Mouse (Mus musculus) cerebellum, adult 2 months (tissue): ENCODE measurements at regions not wholly inside any gene's neighbourhood (a gene's known extent, or its start where the extent isn't known, plus 50 kb on each side); places are given as distances from the start of the nearest gene placed in this dataset.

Source experiments
- DNase-seq, 2 experiments: peaks; one replicate each; pipeline ENCODE4 v3.0.0; 2021
- H3K27ac ChIP-seq: fragments of 200-500 bp; 2 replicates; pipeline ENCODE4 v1.5.1; 2012; ENCODE audit warnings: low read length, control low read depth, inconsistent platforms; ENCODE audit not compliant: insufficient read depth
- H3K27me3 ChIP-seq: fragments of 200-500 bp; 2 replicates; pipeline ENCODE4 v1.6.1; 2012; ENCODE audit warnings: inconsistent platforms, mild to moderate bottlenecking, low read length, moderate library complexity; ENCODE audit not compliant: control insufficient read depth, insufficient read depth
- H3K4me1 ChIP-seq: fragments of 200-500 bp; 2 replicates; pipeline ENCODE4 v1.6.1; 2011; ENCODE audit warnings: low read length; ENCODE audit not compliant: control insufficient read depth, insufficient read depth
- H3K4me3 ChIP-seq: fragments of 200-500 bp; replicated peaks from 2 replicates; pipeline ENCODE3; 2011; ENCODE audit warnings: mild to moderate bottlenecking, low read depth, low read length, control low read depth; ENCODE audit not compliant: insufficient read depth
- CTCF ChIP-seq: fragments of 200-500 bp; IDR thresholded peaks from 2 replicates; pipeline ENCODE4 v1.5.1; 2011; ENCODE audit warnings: low read depth, mild to moderate bottlenecking, control low read depth, low read length, moderate library complexity, borderline replicate concordance; ENCODE audit not compliant: insufficient read depth
- POLR2A ChIP-seq: fragments of 200-500 bp; IDR thresholded peaks from 2 replicates; pipeline ENCODE4 v1.6.1; 2011; ENCODE audit warnings: low read length, control low read depth, borderline replicate concordance; ENCODE audit not compliant: insufficient read depth
- WGBS: fragments of 180-500 bp; shearing (Covaris S2); methylation state at CpG from one replicate; pipeline ENCODE4 v1.1.7; 2018; 5-methylcytosine and 5-hydroxymethylcytosine counted together

DNA sequence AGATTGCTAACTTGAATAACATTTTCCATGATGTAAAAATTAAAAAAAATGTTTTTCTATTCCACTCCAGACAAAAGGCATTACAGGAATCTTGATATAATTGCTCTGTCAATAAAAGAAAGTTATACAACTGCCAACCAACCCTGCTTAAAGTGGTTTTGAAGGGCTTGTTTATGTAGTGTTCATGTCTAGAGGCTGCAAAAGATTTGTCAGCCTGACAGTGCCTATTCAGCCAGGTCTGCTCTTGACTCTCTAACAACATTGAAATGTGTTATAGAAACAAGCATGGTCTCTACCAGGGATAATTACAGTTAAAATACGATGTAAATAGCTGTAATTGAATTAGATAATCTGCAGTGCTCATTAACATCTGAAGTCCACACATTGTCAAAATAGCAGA is 644.6 kb downstream of the Plod2 start:
- TF ChIP-seq POLR2A (no peak), CTCF (no peak)
- Histone ChIP-seq H3K27me3 (no peaks in the 10 kb centered on the region), H3K4me3 (no peak overlapping the region), H3K4me1 (no peaks in the 10 kb centered on the region), H3K27ac (no peak overlapping the region)
- no peak for DNase-seq
- WGBS, result 57% methylated on average over 1 of the region's 1 CpGs

GRCm38 (mm10) chr9:93232562-93232961 is 690.5 kb downstream of the Plod2 start:
- TF ChIP-seq CTCF (no peak), POLR2A (no peak)
- DNase-seq, result no peak
- no peak overlapping the region for H3K27ac ChIP-seq
- H3K4me3 ChIP-seq, result no peak overlapping the region
- H3K27me3 ChIP-seq, result no peaks in the 10 kb centered on the region
- H3K4me1 ChIP-seq, result no peaks in the 10 kb centered on the region

GRCm38 (mm10) chr9:93252146-93252545 is 710.1 kb downstream of the Plod2 start:
- H3K4me1 ChIP-seq, result no peaks in the 10 kb centered on the region
- WGBS, result 89% methylated on average over 3 of the region's 3 CpGs
- H3K27me3 ChIP-seq, result no peaks in the 10 kb centered on the region
- TF ChIP-seq CTCF (no peak), POLR2A (no peak)
- no peak overlapping the region for H3K27ac ChIP-seq
- DNase-seq, result no peak
- H3K4me3 ChIP-seq, result no peak overlapping the region

GRCm38 (mm10) chr9:93297332-93297731 is 755.3 kb downstream of the Plod2 start:
- TF ChIP-seq POLR2A (no peak), CTCF (no peak)
- no peak overlapping the region for H3K4me3 ChIP-seq
- WGBS, result 59% methylated on average over 2 of the region's 2 CpGs
- no peak for DNase-seq
- no peak overlapping the region for H3K27ac ChIP-seq
- H3K4me1 ChIP-seq, result no peaks in the 10 kb centered on the region
- H3K27me3 ChIP-seq, result no peaks in the 10 kb centered on the region

GRCm38 (mm10) chr9:93306753-93307152 is 764.7 kb downstream of the Plod2 start:
- H3K4me1 ChIP-seq, result no peaks in the 10 kb centered on the region
- TF ChIP-seq CTCF (no peak), POLR2A (no peak)
- WGBS, result 84% methylated on average over 2 of the region's 2 CpGs

GRCm38 (mm10) chr9:93328997-93329682 is 787.1 kb downstream of the Plod2 start:
- H3K27ac ChIP-seq, result no peak overlapping the region
- 24% methylated on average over 2 of the region's 2 CpGs for WGBS
- no peak for TF ChIP-seq POLR2A
- no peak for TF ChIP-seq CTCF
- no peaks in the 10 kb centered on the region for H3K4me1 ChIP-seq
- peak; percentile 27 to 57 for DNase-seq
- H3K27me3 ChIP-seq, result no peaks in the 10 kb centered on the region
- H3K4me3 ChIP-seq, result no peak overlapping the region

More at GRCm38 (mm10) chr9:93306753-93307152, 764.7 kb downstream of the Plod2 start:
- no peak overlapping the region for H3K4me3 ChIP-seq
- H3K27ac ChIP-seq, result no peak overlapping the region
- no peak for DNase-seq
- no peaks in the 10 kb centered on the region for H3K27me3 ChIP-seq
